Mouse (Mus musculus) liver (tissue): Measurements from ENCODE around the gene Exoc3.
A peak's percentile ranks its signal among the peaks of the same experiment; 100 is the strongest.

Experiments
- DNase-seq: peaks from one replicate; pipeline ENCODE4 v3.0.0-alpha.2; 2020; ENCODE audit warnings: mixed read lengths

Exoc3 gene

DNA sequence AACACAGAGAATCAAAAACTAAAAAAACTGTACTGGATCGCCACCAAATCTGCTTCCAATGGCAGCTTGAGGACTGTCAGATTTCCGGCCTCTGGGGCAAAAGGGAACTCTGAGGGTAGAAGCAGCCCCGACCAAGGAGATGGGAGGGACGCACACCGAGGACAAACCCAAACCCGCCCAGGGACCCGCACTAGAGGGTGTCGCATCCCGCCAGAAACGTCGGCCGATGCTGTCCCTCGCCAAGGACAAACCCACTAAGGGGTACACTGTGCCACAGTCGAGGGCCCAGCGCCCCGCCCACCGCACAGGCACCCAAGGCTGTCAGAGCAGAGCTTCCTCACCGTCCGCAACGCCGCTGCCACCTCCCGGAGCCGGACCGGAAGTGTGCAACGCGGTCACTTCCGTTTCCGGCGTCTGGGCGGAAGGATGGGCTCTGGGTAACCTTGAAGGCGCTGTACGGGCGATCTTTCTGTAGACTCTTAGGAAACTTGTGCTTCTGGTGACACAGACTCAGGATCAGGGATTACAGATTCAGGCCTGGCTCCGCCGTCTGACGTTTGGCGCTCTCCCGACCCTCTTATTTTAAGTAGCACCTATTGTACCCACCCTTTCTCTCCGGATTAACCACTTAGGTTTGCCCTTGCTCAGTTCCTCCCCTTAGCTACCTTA lies at the start of gene Exoc3:
Gene Exoc3, minus strand, starts transcription at position 416 of the 669 bp plus-strand sequence.
- peak; percentile 89 for DNase-seq

DNA sequence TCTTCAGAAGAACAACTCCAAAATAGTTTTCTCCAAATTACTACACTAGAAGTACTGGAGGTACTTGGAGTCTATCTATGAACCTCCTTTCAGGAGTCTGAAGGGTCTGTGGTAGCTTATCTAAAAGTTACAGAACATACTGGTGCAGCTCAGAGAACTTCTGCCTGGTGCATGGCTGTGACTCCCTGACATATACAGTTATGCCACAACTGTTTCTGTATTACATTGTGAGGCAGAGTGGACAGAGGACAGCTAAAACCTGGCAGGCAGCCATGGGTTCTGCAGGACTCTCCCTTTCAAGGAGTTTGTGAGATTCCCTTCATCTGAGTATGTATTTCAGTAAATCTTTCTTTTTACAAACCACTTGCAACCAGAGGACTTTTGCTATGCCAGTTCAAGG lies 38.0 kb upstream of the Exoc3 start:
- DNase-seq = peak; percentile 9

DNA sequence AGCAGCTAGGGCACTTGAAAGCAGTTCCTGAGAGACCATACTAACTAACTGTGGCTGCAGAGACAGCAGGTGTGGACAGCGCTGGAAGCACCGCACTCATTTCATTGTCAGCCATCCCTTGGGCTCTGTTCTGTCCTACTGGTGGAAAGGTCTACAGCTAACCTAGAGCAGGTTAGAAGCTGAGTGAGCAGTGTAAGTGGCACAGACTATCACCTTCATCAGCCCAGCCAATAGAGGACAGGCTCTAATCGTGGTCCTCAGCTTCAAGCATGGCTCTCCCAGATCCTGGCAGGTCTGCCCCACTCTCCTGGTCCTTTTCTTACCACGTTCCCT lies 37.3 kb upstream of the Exoc3 start:
- peak; percentile 3 for DNase-seq

DNA sequence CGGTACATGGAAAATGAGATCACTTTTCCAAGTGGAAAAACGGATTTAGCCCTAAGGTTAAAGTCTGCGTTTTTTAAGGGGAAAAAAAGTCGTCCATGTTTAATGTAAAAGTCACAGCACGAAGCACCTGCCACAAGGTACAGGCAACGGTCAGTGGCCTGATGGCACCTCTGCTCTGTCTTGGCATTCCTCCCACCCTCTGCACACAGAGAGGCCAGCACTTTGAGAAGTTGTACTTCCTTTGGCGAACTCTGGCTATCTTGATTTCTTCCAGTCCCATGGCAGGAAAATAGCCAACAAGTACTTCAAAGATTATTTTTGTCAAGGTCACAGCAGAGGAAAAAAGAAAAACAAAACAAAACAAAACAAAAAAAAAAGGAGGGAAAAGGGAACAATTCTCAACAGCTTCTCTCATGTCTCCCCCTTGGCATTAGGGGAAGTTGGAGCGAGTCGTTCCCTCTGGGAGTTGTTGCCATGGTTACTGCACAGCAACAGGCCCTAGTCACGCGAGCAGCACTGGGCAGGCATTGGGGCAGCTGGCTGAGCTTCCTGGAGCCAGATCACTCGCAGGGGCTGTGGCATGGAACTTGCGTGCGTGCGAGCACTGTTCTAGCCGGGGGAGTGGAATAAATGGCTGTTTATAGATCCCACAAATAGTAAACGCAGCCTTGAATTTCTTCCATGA lies 36.8 kb upstream of the Exoc3 start:
- peak; percentile 40 for DNase-seq

DNA sequence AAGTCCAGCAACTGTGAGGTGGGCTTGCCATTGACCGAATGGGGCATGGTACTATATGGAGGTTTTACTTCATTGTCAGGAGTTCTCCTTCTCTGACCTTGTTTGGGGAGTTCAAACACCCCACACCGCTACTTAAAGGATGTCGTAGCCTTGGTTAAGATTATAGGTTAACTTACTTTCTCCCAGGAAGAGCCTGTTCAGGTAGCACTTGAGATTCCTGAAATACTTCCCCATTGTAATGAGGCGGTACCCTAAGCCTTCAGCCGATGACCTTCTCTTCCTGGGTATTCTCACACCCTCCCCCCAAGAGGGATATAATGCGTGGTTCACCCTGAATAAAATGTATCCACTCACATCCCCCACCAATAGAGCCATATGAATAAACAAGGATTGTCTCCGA lies 29.0 kb upstream of the Exoc3 start:
- no peak for DNase-seq

DNA sequence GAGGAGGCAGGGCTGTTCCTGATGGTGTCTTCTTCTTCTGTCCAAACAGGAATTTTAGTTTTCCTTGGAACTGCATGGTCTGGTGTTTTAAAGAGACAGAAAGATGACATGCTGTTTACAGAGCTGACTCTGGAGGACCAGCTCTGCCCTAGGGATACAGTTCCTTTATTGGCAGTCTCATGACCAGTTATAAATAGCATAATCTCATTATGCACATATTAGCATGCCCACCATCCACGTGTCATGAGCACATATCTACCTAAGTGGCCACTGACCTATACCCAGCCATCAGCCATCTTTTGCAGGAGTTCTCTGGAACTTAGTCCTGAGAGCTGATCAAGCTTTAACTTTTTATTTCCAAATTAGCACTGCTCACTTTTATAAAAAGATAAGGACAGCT lies 12.1 kb upstream of the Exoc3 start:
- DNase-seq = no peak

DNA sequence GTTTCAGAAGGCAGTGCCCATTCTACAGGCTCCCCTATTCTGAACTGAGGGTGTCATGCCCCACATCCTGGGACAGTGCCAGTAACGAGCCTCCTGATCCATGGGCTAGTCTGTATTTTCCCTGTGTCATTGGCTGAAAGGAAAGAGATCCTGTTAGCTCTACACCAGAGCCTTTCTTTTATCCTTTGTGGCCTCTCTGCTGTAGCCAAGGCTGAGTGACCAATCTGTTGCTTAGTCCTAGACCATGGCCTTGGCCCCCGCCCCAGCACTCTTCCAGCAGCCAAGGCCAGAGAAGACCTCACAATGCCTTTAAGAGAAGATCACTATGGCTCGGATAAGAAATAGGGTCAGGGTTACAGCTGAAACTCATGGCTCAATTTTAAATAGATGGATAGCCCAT lies 9.9 kb upstream of the Exoc3 start:
- no peak for DNase-seq

DNA sequence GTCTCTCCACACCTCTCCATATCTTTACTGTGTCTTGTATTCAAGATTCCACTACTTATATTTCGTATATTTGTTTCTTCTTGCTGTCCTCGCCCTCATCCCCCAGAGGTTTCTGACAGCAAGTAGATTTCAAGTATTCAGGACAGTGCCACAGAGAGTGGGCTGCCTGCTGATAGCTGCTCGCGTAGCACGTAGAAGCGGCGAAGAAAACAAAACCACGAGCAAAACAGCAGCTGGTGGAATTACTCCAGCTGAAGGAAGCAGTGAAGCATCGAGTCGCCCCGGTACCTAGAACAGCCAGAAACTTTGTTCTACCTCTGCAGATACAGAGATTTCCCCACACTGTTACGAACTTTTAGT lies 434 bp upstream of the Exoc3 start:
- peak; percentile 12 for DNase-seq

DNA sequence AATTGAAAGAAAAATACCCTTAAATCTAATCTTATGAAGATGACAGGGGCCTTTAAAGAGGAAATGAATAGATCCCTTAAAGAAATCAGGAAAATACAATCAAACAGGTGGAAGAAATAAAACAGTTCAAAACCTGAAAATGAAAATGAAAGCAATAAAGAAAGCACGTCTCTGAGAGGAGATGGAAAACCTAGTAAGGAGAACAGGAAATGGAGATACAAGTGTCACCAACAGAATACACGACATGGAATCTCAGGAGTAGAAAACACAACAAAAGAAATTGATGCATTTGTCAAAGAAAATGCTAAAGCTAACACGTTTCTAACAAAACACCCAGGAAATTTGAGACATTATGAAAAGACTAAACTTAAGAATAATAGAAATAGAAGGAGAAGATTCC lies 12.1 kb downstream of the Exoc3 start:
- no peak for DNase-seq

DNA sequence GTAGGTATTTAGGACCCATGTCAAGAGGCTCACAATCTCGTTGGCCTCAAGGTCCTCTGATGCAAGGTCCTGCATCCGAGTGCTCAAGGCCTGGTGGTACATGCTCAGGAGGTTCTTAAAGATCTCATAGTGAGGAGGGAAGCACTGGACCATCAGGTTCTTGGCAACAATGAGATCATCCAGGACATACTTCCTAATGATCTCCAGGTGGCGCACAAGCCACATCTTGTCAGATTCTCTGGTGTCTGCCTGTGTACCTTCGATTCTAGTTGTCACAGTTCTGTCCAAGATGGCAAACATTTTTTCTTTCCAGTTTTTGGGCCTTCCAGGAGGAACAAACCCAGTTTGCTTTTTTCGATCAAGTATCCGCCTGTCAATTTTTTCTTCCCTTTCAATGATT lies 15.9 kb downstream of the Exoc3 start:
- DNase-seq = no peak

DNA sequence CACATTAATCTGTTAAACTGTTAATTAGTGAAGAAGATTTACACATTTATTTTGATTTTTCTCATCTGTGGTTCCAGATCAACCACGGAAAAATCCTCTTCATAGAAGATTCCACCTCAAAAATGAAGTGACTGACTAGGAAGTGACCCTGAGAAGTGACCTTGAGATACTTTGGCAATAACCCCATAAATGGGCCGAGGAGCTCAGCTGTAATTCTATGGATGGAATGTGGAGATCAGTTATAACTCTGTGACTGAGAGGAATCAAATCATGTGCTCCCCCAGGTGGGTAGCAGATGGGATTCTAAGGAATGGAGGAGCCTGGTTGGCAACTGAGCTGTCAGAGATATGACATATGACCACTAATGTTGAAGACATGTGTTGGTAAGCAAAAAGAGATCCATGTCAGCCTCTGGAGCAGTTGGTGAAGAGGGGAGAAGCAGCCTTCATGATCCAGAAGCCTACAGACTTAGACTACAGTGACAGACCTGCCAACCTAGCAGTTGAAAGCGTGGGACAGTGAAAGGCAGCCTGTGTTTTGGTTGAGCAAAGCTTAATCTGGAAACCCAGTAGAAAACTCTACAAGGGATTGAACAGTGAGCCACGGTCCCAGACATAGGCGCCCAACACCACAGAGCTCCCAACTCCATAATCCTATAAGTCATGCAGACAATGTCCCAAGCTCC lies 25.4 kb downstream of the Exoc3 start:
- no peak for DNase-seq

DNA sequence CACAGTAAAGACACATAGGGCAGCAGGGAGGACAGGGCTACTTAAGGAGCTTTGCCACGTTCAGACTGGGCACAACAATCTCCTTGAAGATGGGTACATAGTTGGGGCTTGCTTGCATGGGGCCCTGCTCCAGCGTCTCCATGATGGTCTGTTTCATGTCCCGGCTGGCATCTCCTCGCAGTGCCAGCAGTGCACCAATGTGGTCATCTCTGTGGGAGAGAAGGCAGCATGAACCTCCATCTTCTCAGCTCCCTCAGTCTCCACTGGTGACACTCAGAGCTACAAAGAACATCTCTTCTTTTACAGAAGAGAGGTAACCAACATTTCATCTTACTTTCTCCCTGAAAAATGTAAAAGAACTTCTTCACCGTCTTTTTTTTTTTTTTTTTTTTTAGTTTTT lies 36.5 kb downstream of the Exoc3 start:
- no peak for DNase-seq

DNA sequence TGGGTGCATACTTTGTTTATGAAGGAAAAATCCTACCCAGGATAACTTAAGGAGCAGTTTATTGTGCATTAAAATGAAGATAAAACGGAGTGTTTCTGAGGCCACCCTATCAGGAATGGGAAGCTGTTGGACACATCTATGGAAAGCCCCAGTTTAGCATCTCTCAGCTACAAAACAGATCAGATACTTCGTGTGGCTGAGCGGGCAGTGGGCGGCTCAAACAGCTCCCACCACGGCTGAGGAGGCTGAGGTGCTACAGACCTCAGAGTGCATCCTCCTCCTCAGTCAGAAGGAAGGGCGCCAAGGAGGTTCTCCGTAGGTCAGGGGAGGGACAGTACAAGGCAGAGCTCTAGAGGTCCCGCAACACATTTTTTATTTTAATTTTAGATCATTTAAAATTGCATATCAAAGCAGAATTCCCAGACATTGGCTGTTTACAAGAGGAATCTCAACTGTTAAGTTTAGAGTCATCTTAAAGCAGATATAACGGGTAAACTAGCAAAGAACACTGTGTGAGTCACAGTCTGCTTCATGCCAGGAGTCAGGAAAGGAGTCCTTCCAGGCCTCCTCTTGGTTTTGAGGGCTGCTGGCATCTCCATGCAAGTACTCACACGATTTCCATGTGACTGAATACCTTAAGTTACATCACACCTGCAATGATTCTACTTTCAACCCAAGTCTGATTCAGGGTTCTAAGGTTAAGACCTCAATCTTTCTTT lies 38.9 kb downstream of the Exoc3 start:
- no peak for DNase-seq

DNA sequence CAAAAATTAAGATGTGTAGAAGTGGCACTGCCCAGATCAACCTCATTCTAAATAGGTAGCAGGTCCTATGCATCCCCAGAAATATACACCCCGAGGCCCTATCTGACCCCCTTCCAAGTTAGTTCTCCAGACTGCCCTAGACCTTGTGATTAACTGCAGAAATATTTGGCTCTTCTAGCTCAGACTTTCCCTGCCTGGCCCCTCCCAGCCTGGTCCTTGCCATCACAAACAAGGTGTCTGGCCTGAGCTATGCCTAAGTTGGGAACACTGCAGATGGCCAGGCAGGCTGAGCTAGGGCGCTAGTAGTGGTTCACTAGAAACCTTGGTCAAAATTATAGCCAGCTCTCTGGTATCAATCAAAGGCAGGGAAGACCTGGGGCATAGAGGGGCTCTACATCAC lies 41.0 kb downstream of the Exoc3 start:
- DNase-seq = no peak

DNA sequence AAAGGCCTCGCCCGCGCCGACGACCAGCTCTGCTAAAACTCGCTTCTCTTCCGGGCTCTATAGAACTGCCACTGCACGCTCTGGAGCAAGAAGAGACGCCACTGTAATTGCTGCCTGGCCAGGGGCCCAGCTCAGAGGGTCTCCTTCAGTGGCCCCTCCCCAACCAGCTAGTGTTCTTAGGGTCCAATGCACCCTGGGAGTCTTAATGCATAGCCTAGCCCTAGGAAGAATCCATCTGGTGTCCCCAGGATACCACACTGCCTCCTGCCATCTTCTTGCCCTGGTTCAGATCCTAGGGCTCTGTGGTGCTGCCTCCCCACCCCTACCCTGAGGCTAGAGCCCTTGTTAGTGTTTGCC lies 41.5 kb downstream of the Exoc3 start:
- no peak for DNase-seq

DNA sequence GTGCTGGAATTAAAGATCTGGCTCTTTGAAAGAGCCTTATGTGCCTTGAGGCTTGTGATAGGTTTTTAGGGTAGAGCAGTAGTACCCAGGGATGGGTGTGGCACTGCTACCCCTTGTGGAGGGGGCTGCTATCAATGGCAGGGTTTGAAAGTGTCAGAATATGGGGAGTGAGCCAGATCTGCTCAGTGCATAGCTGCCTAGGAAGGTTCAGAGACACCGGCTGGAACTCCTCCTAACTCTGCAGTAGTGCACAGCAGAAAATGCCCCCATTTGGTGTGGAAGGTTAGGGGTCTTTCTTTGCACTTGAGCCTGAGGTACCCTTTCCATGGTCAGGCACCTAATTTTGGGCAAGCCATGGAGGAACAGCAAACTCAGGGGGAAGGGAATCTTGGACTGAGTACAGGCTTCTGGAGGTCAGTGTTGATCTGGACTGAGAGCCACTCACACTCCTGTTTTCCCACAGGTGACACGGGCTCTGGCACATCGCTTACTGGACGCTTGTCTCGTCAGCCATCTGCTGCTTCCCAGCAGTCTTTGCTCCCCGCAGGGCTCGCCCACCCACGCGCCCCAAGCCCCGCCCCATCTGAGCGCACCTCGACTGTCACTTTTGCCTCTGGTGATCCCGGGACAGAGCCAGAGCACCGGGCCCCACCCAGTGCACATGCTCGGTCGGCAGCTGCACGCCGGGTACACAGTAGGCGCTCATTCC lies 42.0 kb downstream of the Exoc3 start:
- peak; percentile 83 for DNase-seq

DNA sequence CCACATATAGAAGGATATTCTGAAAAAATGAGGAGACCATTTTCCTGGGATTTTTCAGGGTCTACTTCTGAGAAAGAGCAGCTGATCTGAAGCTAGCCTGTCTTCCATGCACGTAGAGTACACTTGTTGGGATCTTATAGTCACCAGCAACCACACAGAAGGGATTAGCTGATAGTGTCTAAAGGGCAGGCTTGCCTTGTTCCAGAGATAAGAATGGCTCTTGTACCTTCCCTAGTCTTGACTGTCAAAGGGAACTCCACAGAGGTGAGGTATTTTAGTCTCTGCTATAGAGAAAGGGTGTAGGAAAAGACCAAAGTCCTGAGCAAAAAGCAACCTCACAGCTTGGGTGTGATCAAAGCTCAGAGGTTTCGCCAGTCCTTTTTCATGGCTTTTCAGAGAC lies 61.2 kb downstream of the Exoc3 start:
- no peak for DNase-seq

DNA sequence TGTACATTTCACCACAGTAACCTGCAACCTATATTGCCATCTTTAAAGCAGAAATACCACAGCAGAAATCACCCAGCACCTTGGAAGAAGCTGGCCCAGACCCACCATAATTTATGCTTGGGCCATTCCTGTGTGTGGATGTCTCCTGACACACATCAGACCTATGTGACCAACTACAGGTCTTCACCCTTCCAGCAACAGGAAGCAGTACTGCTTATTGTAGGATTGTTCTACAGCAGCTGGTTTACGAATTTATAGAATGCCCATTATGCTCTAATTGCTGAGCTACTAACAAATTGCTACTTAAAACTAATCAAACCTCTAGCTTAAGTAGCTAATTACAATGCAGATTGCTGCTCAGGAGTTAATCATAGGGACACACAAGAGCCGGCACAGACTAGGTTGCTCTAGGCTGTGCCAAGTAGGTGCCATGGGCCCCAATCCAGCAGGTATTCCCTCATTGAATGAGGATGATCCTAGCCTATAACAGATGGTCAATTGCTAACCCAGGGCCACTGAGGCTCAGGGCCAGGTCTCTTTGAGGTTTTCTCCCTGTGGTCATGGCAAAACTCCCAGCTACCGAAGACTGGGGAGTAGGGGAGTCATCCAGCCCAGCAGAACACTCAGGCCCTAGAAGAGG lies 62.4 kb downstream of the Exoc3 start:
- no peak for DNase-seq

DNA sequence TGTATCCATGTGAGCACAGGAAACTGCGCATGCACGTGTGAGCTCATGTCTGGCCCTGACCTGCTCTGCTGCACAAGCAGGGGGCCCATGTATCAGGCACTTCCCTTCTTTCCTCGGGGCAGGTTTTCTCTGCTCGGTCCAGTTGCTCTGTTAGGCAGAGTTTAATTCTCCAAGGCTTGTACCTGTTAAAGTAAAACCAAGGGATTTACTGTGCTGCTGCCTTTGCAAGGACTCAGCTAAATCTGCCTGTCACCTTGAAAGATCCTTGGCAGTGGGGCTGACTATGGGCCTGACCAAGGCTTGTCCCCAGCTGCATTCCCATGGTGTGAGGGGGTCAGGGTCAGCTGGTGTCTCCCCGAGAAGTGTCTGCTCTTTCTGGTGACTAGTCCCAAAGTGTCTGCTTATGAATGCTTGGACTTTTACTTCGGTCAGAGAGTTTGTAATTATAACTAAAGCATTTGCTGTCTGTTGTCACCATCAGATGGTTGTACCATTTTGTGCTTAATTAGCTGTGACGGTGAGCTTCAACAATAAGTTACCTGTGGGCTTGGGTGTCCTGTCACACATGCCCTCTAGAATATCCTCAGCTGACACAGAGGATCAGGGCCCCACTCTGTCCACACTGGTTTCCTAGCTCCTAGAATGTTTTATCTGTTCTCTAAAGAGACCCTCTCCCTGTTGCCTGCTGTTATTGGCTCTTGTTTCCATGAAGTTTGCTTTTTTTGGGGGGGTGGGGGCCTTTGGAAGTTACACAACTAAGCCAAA lies 64.2 kb downstream of the Exoc3 start:
- no peak for DNase-seq

DNA sequence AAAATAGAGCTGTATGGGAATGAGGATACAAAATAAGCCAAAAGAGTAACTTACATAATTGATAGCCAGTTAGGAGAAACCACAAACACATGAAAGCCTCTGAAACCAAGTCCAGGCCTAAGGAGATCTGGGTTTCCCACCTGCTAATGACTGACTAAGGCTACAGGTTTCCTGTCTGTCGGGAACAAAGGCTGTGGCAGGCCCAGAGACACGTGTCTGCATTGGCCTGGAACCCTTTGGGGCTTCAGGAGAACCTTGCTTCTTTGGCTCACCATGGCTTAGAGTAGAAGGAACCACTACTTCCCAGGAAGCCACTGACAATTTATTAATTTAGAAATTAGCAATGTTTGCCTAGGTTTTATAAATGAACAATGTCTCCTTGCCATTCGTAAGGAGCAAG lies 65.2 kb downstream of the Exoc3 start:
- DNase-seq = no peak

DNA sequence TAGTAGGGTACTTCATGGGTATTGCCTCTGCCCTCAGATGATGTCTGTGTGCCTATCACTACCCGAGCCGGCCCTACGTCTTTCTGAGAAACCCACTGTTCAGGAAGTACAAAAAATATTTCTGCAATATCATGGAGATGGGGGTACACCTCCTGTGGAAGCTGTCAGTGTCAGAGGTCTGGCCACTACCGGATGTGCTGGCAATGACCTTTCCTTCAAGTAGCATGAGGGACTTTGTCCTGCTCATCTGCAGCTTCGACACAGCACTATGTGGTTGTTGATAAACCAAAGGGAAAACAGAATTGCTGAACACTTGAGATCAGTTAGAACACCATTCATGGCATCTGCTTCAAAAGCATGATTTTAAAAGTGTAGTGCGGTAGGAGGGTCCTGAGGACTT lies 67.7 kb downstream of the Exoc3 start:
- no peak for DNase-seq
